Mouse (Mus musculus): Measurements from ENCODE around the gene Dars. TPM values are rescaled to one million over a fixed set of nuclear protein-coding genes. Genes with fewer than 3 reads are reported as not detected.

The Dars gene
- polyA plus RNA-seq, 1 experiment from 2014 or later: 96.7 TPM

DNA sequence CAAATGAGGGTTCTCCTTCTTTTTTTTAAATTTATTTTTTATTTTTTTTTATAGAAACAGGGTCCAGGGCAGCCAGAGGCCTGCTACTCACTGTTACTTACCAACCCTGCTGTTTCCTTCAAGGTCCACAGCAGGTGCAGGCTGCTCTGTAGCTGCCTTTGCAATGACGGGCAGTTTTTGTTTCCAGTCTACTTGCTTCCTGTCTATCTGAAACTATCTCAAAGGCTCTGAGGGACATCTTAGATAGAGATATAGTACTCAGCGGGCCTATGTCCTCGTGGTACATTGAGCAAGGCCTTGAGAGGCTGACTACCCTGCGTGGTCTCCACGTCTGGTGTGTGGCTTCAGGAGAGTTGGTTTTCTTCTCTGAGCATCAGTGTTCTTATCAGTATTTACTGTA lies 21.4 kb upstream of the Dars start:
- no peak for DNase-seq
- Histone ChIP-seq H3K27me3 (ENCODE audit: control insufficient read depth, insufficient read depth, low read length) (no peaks in the 10 kb centered on the region), H3K4me3 (replicated peaks; ENCODE audit: low read depth, low read length) (no peak overlapping the region), H3K4me1 (ENCODE audit: control insufficient read depth, insufficient read depth, low read length) (peaks cover 13% of the 10 kb centered on the region), H3K36me3 (ENCODE audit: control insufficient read depth, insufficient read depth, low read length) (no peaks in the 10 kb centered on the region), H3K27ac (replicated peaks; ENCODE audit: low read depth, low read length) (no peak overlapping the region), H3K9me3 (ENCODE audit: control insufficient read depth, low read length) (no peaks in the 10 kb centered on the region), H3K4me2 (ENCODE audit: low read length) (no peak overlapping the region), H3K9ac (replicated peaks; ENCODE audit: low read length) (no peak overlapping the region)
- 79% methylated on average over 5 of the region's 5 CpGs for WGBS
- ATAC-seq (ENCODE audit: low FRiP score, low TSS enrichment): no peak

DNA sequence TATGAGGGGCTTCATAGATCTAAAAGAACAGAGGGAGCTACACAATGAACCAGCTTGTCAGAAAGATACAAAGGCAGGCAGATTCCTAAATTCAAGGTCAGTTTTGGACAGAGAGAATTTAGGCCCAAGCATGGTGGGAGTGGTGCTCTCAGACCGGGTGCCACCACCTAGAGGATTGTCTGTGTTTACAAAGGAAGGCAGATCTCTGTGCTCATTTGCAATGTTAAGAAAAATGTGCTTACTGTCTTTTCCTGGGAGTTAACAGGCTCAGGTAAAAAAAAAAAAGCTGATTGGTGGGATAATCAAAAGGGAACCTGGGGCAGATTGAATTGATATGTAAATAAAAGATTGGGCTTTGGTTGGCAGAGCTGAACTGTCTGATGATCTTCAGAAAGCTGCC lies 20.1 kb upstream of the Dars start:
- Histone ChIP-seq H3K27me3 (ENCODE audit: control insufficient read depth, insufficient read depth, low read length) (no peaks in the 10 kb centered on the region), H3K4me2 (ENCODE audit: low read length) (no peak overlapping the region), H3K9ac (replicated peaks; ENCODE audit: low read length) (no peak overlapping the region), H3K9me3 (ENCODE audit: control insufficient read depth, low read length) (no peaks in the 10 kb centered on the region), H3K36me3 (ENCODE audit: control insufficient read depth, insufficient read depth, low read length) (no peaks in the 10 kb centered on the region), H3K4me3 (replicated peaks; ENCODE audit: low read depth, low read length) (no peak overlapping the region), H3K27ac (replicated peaks; ENCODE audit: low read depth, low read length) (no peak overlapping the region), H3K4me1 (ENCODE audit: control insufficient read depth, insufficient read depth, low read length) (peaks cover 13% of the 10 kb centered on the region)
- 38% methylated on average over 1 of the region's 1 CpGs for WGBS
- no peak for DNase-seq
- ATAC-seq (ENCODE audit: low FRiP score, low TSS enrichment): no peak

DNA sequence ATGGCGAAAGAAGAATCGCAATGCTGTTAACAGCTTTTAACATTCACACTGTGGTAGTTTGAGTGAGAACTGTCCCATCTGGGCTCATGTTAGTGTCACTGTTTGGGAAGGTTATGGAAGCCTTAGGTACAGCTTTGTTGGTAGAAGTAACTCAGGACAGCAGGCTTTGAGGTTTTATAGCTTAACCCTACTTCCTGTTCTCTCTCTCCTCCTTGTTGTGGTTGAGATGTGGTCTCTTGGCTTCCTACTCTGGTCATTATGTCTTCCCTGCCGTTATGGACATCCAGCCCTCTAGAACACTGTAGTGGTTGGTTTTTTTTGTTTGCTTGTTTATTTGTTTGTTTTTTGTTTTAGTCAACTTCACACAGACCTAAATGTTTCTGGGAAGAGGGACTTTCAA lies 18.8 kb upstream of the Dars start:
- no peak overlapping the region for H3K9ac ChIP-seq (replicated peaks; ENCODE audit: low read length)
- WGBS: 99% methylated on average over 3 of the region's 3 CpGs
- DNase-seq (no peak), ATAC-seq (ENCODE audit: low FRiP score, low TSS enrichment) (no peak)
- no peak overlapping the region for H3K4me2 ChIP-seq (ENCODE audit: low read length)
- no peaks in the 10 kb centered on the region for H3K36me3 ChIP-seq (ENCODE audit: control insufficient read depth, insufficient read depth, low read length)
- no peak overlapping the region for H3K4me3 ChIP-seq (replicated peaks; ENCODE audit: low read depth, low read length)
- H3K27ac ChIP-seq (replicated peaks; ENCODE audit: low read depth, low read length): no peak overlapping the region
- H3K27me3 ChIP-seq (ENCODE audit: control insufficient read depth, insufficient read depth, low read length): no peaks in the 10 kb centered on the region
- H3K4me1 ChIP-seq (ENCODE audit: control insufficient read depth, insufficient read depth, low read length): peaks cover 11% of the 10 kb centered on the region
- H3K9me3 ChIP-seq (ENCODE audit: control insufficient read depth, low read length): no peaks in the 10 kb centered on the region

DNA sequence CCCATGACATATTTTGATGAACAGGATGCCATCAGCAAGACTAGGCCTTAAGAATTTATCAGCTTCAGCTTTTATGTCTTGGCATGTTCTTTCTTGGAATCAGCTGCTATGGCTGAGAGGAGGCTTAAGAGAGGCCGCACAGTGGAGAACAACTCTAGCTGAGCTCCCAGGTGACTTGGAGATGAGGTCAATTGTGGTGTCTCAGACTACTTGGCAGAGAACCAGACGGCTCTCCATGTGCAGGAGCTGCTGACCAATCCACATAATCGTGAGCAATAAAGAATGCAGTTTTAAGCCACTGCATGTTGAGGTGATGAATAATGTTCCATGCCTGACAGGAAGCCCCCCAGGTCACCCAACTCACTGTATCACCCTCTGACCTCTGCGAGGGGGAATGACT lies 18.4 kb upstream of the Dars start:
- Histone ChIP-seq H3K9me3 (ENCODE audit: control insufficient read depth, low read length) (no peaks in the 10 kb centered on the region), H3K4me2 (ENCODE audit: low read length) (no peak overlapping the region), H3K4me1 (ENCODE audit: control insufficient read depth, insufficient read depth, low read length) (peaks cover 7% of the 10 kb centered on the region), H3K27me3 (ENCODE audit: control insufficient read depth, insufficient read depth, low read length) (no peaks in the 10 kb centered on the region), H3K9ac (replicated peaks; ENCODE audit: low read length) (no peak overlapping the region), H3K4me3 (replicated peaks; ENCODE audit: low read depth, low read length) (no peak overlapping the region), H3K27ac (replicated peaks; ENCODE audit: low read depth, low read length) (no peak overlapping the region), H3K36me3 (ENCODE audit: control insufficient read depth, insufficient read depth, low read length) (no peaks in the 10 kb centered on the region)
- WGBS: 88% methylated on average over 4 of the region's 4 CpGs
- DNase-seq (no peak), ATAC-seq (ENCODE audit: low FRiP score, low TSS enrichment) (no peak)

DNA sequence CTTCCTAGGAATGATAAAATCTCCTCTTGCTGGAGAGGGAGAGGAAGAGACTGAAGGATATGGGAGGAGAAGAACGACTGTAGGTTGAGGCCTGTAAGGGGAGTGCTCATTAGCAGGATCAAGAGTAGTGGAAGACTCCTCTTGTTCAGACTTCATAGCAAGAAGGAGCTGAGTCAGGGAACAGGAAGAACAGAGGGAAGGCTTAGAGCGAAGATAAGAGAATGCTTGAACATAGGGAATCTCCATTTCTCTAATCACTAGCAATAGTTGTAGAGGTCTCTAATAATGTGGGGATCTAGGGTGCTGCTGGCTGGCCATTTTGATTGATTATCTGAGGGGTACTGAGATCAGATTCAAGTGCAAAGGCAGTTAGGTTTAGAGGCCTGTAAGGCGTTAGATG lies 7.8 kb upstream of the Dars start:
- H3K4me2 ChIP-seq (ENCODE audit: low read length): no peak overlapping the region
- DNase-seq (no peak), ATAC-seq (ENCODE audit: low FRiP score, low TSS enrichment) (no peak)
- H3K4me1 ChIP-seq (ENCODE audit: control insufficient read depth, insufficient read depth, low read length): no peaks in the 10 kb centered on the region
- H3K27ac ChIP-seq (replicated peaks; ENCODE audit: low read depth, low read length): no peak overlapping the region
- no peak overlapping the region for H3K4me3 ChIP-seq (replicated peaks; ENCODE audit: low read depth, low read length)
- H3K36me3 ChIP-seq (ENCODE audit: control insufficient read depth, insufficient read depth, low read length): no peaks in the 10 kb centered on the region
- WGBS: 88% methylated on average over 3 of the region's 3 CpGs
- H3K9me3 ChIP-seq (ENCODE audit: control insufficient read depth, low read length): no peaks in the 10 kb centered on the region
- H3K9ac ChIP-seq (replicated peaks; ENCODE audit: low read length): no peak overlapping the region
- H3K27me3 ChIP-seq (ENCODE audit: control insufficient read depth, insufficient read depth, low read length): no peaks in the 10 kb centered on the region

DNA sequence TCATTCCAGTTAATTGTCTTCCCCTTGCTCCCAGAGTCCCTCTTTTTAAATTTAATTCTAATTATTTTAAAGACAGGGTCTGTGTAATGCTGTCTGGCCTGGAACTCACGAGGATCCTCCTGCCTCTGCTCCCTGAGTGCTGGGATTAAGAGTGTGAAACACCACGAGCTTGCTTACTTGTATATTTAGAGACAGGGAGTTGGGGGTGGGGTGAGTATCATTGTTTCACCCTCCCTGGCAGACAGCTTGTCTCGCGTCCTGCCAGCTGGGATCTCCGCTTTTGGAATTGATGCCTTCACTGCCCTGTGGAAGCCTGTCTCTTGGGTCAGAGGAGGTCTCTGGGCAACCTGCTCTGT lies 343 bp upstream of the Dars start:
- H3K9ac ChIP-seq (replicated peaks; ENCODE audit: low read length): peak overlapping the region; percentile 95; the same call in 1 of the 2 replicates
- peaks cover 6% of the 10 kb centered on the region for H3K36me3 ChIP-seq (ENCODE audit: control insufficient read depth, insufficient read depth, low read length)
- no peaks in the 10 kb centered on the region for H3K9me3 ChIP-seq (ENCODE audit: control insufficient read depth, low read length)
- 45% methylated on average over 5 of the region's 5 CpGs for WGBS
- ATAC-seq (ENCODE audit: low FRiP score, low TSS enrichment) (peak; percentile 15), DNase-seq (no peak)
- H3K4me2 ChIP-seq (ENCODE audit: low read length): peak overlapping the region; percentile 63
- H3K4me3 ChIP-seq (replicated peaks; ENCODE audit: low read depth, low read length): peak overlapping the region; percentile 84
- H3K27me3 ChIP-seq (ENCODE audit: control insufficient read depth, insufficient read depth, low read length): no peaks in the 10 kb centered on the region
- H3K27ac ChIP-seq (replicated peaks; ENCODE audit: low read depth, low read length): peak overlapping the region; percentile 89; the same call in 1 of the 2 replicates
- no peaks in the 10 kb centered on the region for H3K4me1 ChIP-seq (ENCODE audit: control insufficient read depth, insufficient read depth, low read length)

DNA sequence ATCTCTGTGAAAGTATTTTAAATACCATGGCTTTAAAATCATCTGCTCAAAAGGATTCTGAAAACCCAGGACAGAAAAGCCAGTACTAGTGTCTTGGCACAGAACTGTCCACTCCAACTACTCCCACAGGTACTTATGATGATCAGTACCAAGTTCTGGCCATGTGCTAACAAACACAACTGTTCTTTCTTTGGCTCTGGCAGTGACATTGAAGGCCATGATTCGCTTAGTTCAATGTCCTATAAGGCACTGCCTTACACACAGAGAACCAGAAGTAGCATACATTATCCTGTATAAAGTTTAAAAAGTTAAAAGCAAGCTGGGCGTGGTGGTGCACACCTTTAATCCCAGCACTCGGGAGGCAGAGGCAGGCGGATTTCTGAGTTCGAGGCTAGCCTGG lies 6.0 kb downstream of the Dars start:
- Histone ChIP-seq H3K9ac (replicated peaks; ENCODE audit: low read length) (no peak overlapping the region), H3K4me2 (ENCODE audit: low read length) (no peak overlapping the region), H3K36me3 (ENCODE audit: control insufficient read depth, insufficient read depth, low read length) (peaks cover 6% of the 10 kb centered on the region), H3K27ac (replicated peaks; ENCODE audit: low read depth, low read length) (no peak overlapping the region), H3K9me3 (ENCODE audit: control insufficient read depth, low read length) (no peaks in the 10 kb centered on the region), H3K4me3 (replicated peaks; ENCODE audit: low read depth, low read length) (no peak overlapping the region), H3K4me1 (ENCODE audit: control insufficient read depth, insufficient read depth, low read length) (0 out of 2 replicates have a peak, but pooled peaks cover 6% of the 10 kb centered on the region), H3K27me3 (ENCODE audit: control insufficient read depth, insufficient read depth, low read length) (no peaks in the 10 kb centered on the region)
- DNase-seq: no peak
- 96% methylated on average over 5 of the region's 5 CpGs for WGBS
- ATAC-seq (ENCODE audit: low FRiP score, low TSS enrichment): no peak

DNA sequence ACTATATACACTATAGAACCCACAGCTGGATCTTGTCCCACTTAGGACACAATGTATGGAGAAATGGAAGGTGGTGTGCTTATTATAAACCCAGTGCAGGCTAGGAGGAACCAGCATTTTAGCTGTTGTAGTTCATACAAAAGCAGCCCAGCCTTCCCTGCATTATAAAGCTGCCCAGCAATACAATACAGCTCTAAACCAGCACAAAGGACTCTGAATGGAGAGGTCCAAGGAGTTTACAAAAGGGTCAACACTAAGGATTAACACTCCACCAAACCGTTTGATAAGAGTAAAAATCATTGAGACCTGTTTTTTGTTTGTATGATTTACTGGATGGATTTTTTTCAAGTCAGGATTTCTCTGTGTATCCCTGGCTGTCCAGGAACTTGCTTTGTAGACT lies 10.3 kb downstream of the Dars start:
- Histone ChIP-seq H3K36me3 (ENCODE audit: control insufficient read depth, insufficient read depth, low read length) (no peaks in the 10 kb centered on the region; the same call in 1 of the 2 replicates), H3K4me2 (ENCODE audit: low read length) (no peak overlapping the region), H3K27me3 (ENCODE audit: control insufficient read depth, insufficient read depth, low read length) (no peaks in the 10 kb centered on the region), H3K9ac (replicated peaks; ENCODE audit: low read length) (no peak overlapping the region), H3K4me1 (ENCODE audit: control insufficient read depth, insufficient read depth, low read length) (0 out of 2 replicates have a peak, but pooled peaks cover 10% of the 10 kb centered on the region), H3K4me3 (replicated peaks; ENCODE audit: low read depth, low read length) (no peak overlapping the region), H3K27ac (replicated peaks; ENCODE audit: low read depth, low read length) (no peak overlapping the region), H3K9me3 (ENCODE audit: control insufficient read depth, low read length) (no peaks in the 10 kb centered on the region)
- 4% methylated on average over 1 of the region's 1 CpGs for WGBS
- DNase-seq (peak; percentile 8), ATAC-seq (ENCODE audit: low FRiP score, low TSS enrichment) (no peak)

DNA sequence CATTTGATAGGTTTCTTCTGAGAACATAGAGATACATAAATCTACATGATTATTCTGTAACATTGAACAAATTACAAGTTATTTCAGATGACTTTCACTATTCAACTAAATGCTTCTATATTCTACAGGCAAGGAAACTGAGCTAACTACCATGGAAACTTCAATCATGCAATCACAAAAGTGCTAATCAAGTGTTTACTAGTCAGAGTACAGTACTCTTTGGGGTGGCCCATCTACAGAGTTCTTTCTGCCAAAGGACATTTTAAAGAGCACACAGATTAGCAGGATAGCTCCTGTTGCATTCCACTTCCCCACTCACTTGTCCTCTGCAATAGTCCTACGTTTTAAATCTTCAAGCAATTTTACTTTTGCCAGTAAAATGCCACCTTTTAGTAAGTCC lies 11.5 kb downstream of the Dars start:
- Histone ChIP-seq H3K9ac (replicated peaks; ENCODE audit: low read length) (no peak overlapping the region), H3K27me3 (ENCODE audit: control insufficient read depth, insufficient read depth, low read length) (no peaks in the 10 kb centered on the region), H3K4me2 (ENCODE audit: low read length) (no peak overlapping the region), H3K4me1 (ENCODE audit: control insufficient read depth, insufficient read depth, low read length) (0 out of 2 replicates have a peak, but pooled peaks cover 10% of the 10 kb centered on the region), H3K27ac (replicated peaks; ENCODE audit: low read depth, low read length) (0 out of 2 replicates have a peak overlapping the region, but pooled peaks have one; percentile 45), H3K9me3 (ENCODE audit: control insufficient read depth, low read length) (no peaks in the 10 kb centered on the region), H3K36me3 (ENCODE audit: control insufficient read depth, insufficient read depth, low read length) (no peaks in the 10 kb centered on the region; the same call in 1 of the 2 replicates), H3K4me3 (replicated peaks; ENCODE audit: low read depth, low read length) (no peak overlapping the region)
- ATAC-seq (ENCODE audit: low FRiP score, low TSS enrichment) (no peak), DNase-seq (no peak)
- WGBS: 47% methylated on average over 1 of the region's 1 CpGs
